Mouse (Mus musculus): ENCODE data around the gene Nprl2. TPM values are rescaled to one million over a fixed set of nuclear protein-coding genes. Genes with fewer than 3 reads are reported as not detected.

Gene Nprl2
- 18.9 TPM for total RNA-seq (2023)

DNA sequence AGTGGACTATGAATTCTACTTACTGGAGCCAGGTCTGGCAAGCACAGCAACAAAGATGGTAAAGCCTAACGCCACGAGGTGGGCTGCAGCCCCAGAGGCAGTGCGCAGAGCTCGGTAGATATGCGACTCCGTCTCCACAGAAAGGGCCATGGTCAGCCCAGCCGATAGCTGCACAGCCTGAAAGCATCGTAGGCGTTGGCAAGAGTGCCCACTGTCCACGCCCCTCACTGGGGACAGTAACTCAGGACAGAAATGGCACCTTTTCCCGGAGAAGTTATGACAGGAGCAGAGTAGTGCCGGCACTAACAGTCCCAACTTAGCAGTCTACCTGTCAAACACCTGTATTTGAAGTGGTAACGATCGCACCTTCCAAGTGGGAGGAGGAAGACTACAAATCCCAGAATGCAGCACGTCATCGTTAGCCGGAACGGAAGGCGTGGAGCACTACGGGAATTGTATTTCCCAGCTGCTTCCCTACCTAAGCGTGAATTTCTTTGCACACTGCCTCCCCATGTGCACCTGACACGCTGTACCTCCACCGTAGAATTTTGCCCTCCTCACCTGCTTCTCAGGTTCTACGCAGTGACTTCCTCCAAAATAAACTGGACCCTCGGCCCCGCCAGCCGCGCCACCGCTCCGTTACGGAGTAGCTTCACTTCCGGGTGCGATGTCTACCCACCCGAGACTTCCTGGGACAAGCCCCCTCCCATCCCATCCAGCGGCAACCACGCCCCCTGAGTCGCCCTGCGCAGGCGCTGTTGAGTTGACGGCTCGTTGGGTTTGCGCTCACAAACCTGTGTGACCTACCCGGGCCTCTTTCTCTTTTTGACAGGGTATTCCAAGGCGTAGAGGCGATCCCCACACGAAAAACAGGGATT lies at the start of gene Nprl2, which contains the start of gene Cyb561d2:
Gene Nprl2 (plus strand): TSS at position 753 of the 878 bp plus-strand sequence.
Gene Cyb561d2 (minus strand): TSS at position 720 of the 878 bp plus-strand sequence.

DNA sequence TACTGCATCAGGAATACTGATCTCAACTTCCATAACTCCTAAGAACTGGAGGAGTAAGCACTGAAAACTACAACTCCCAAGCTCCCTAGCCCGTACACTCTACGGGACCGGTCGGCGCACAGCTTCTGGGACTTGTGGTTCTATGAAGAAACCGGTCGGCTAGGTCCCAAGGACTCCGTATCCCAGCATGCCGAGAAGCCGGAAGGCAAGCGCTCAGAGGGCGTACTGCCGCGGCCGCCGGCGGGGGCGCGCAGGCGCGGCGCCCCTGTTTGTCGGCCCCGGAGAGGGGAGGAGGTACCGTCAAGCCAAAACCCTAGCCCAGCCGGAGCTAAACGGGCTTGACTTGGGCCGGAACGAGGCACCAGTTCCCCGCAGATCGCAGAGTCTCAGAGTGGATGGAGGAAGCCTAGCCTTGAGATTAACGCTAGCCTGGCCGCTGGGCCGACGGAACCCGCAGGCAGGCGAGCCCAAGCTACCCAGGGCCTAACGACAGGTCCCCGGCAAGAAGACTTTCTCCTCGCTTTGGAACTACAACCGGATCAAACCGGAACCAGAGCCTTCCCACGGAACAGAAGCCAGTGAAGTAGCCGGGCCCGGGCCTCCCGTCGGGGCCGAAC lies 8.1 kb upstream of the Nprl2 start, which contains the start of gene Tmem115:
Gene Tmem115 (plus strand): TSS at position 155 of the 617 bp plus-strand sequence.

DNA sequence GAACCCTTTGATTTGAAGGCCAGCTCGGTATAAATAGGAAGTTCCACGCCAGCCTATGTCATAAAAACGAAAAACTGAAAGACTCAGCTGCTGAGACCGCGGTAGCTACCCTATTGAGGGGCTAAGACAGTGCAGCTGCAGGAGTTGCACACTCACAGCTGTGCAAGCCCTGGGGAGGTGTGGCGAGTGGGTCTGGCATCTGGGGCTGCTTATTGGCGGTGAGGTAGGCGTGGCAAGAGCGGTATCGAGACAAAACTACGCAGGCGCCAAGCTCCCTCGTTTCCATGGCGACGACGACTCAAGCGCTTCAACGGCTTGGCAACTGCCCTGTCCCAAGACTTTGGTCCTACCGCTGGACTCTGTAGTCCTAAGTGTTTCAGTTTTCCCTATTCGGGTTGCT lies 5.0 kb downstream of the Nprl2 start, which contains the start of gene Zmynd10:
Gene Zmynd10 (plus strand): TSS at position 273 of the 400 bp plus-strand sequence.

DNA sequence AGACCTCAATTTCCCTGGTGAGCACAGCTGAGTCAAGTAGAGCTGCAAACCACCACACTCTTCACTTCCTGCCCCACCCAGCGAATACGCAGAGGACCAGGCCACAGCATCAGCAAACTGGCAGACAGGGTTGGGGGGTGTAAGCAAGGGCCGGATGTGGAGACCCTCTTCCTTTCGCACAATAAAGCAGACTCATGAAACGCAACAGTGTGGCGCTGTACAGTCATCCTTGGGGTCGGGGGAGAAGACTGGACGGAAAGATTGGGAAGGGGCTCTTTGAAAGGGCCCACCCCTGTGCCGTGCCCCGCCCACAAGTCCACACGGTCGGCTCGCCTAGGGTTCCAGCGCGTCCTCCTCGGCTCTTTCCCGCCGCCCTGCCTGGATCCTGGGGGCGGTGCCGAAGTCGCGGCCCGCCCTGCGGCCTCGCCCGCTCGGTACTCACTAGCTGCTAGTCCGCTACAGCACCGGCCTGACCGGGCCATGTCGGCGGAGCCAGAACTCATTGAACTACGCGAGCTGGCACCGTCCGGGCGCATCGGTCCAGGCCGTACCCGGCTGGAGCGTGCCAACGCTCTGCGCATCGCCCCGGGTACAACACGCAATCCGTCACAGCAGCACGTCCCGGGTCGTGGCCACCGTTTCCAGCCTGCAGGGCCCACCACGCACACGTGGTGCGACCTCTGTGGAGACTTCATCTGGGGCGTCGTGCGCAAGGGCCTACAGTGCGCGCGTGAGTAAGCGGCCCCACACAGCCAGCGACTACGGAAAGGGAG lies 9.3 kb downstream of the Nprl2 start, which contains the start of gene Rassf1:
Gene Rassf1 (plus strand): TSS at position 439 of the 773 bp plus-strand sequence.

DNA sequence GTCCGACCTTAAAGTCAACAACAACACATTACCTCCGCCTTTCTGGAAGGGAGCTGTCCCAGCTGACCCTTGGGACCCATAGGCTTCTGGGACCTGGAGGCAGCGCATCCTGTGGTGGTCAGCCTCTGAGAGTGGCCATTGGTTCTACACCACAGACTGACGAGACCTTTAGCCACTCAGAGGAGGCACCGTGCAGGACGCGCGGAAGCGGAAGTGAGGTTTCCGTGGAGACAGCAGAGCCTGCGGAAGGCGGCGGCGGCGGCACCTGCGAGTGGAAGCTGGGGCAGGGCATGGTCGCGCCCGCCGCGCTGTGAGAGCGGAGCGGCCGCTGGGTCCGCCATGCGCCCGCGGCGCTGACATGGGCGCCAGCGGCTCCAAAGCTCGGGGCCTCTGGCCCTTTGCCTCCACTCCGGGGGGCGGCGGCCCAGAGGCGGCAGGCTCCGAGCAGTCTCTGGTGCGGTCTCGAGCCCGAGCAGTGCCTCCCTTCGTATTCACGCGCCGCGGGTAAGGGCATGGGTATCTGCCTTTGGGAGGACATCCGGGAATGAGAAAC lies 21.1 kb downstream of the Nprl2 start, which contains the start of gene Tusc2:
Gene Tusc2 (plus strand): TSS at position 227 of the 553 bp plus-strand sequence.

DNA sequence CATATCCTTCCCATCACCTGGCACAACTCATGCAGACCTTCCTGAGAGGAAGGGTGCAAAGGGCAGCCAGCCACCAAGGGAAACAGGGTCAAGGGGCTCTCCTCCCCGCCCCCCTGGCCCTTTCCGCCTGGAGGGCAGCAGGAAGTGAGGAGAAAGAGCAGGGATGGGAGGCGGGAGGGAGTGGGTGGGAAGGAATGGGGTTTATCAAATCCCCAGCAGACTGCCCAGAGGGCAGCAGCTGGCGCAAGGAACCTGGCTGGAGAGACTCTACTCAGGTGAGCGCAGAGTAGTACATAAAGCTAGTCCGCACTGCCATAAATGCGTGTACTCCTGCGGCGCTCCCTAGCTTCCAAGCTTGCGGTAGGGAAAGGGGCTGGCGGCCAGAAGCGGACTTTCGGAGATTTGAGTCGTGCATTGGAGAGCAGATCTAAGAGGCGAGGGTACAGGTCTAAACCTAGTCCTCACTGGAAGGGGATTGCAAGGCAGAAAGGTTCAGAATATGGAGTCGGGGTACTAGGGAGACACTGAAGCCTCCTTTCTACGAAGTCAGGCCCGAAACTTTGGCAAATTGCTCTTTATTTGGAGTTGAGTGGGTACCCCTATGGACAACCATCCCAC lies 25.8 kb downstream of the Nprl2 start, which contains the start of gene Hyal2:
Gene Hyal2 (plus strand): TSS at position 244 of the 618 bp plus-strand sequence.

DNA sequence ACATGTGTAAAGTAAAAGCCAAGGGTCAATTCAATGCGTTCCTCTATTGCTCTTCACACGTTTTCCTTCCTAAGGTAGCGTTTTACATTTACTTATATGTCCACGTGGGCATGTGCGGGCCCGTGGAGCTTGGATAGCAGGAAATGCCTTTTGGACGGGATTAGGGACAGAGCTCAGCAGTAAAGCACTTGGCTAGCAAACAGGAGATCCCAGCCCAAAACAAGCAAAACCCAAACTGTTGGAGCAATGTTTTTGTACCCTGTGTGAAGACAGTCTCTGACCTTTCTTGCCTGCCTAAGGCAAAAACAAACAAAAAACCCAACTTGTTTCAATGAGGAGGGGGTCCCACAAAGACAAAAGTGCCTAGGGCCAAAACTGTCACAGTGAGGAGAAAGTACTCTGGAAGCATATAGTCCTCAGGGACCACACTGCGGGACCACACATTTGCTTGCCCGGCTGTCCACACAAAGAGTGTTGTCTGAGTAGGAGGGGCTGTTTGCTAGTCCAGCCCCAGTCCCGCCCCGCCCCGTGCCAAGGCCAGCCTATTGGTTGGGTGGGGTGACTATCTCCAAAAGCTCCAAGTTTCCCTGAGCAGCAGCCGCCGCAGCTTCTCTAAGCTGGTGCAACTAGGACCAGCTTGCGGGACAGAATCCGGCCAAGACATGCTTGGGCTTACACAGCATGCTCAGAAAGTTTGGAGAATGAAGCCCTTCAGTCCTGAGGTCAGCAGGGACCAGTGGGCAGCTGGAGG lies 34.5 kb downstream of the Nprl2 start, which contains the start of gene Hyal1:
Gene Hyal1 (plus strand): TSS at position 571 of the 751 bp plus-strand sequence.

DNA sequence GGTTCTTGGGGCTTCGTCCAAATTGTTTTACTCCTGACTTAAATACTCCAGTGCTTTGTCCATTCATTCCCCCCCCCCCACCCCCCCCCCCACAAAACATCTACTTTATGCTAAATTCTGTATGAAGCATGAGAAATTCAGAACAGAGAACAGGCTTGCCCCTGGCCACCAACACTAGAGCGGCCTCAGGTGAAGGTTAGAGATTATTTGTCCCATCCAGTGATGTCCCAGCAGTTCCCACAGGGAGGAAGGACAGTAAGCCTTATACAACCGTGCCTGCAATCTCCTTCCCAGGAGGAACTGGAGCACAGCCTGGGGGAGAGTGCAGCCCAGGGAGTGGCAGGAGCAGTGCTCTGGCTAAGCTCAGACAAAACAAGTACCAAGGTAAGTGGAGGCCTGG lies 36.6 kb downstream of the Nprl2 start, which contains the start of gene Naa80:
Gene Naa80 (plus strand): TSS at position 301 of the 400 bp plus-strand sequence.

DNA sequence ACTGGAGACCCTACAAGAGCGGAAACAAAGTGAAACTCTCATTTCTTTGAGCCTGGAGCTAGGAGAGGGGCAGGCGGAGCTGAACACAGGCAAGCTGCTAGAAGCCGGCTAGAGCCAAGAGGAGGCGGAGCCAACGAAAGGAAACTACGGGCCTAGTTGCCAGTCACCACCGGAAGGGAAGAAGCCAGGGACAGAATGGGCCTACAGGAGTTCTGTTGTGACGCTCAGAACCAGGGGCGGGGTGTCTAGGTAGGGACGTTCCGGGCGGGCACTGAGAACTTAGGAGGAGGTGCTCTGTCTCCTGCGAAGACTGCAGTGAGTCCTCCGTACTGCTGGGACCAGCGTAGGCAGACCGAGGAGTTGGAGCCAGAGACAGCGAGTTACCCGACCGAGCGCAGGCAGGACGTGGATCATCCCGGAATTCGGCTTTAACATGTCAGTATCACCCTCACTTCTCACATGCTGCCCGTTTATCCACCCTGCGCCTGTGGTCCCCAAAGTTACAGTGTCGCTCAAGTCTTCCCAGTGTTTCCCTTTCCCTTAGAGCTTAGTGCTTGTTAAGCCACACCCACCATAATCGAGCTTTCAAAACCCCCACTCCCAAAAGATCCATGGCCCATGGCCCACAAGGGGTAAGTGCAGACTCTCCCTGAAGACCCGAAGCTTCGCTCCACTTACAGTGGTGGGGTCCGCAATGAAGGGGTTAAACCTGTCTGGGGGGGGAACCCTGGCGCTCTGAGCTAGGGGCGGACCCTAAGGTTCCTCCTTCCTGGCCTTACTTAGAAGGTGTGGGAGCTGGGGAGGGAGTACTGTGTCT lies 38.7 kb downstream of the Nprl2 start, which contains the start of gene Hyal3:
Gene Hyal3 (plus strand): TSS at position 318 of the 817 bp plus-strand sequence.

DNA sequence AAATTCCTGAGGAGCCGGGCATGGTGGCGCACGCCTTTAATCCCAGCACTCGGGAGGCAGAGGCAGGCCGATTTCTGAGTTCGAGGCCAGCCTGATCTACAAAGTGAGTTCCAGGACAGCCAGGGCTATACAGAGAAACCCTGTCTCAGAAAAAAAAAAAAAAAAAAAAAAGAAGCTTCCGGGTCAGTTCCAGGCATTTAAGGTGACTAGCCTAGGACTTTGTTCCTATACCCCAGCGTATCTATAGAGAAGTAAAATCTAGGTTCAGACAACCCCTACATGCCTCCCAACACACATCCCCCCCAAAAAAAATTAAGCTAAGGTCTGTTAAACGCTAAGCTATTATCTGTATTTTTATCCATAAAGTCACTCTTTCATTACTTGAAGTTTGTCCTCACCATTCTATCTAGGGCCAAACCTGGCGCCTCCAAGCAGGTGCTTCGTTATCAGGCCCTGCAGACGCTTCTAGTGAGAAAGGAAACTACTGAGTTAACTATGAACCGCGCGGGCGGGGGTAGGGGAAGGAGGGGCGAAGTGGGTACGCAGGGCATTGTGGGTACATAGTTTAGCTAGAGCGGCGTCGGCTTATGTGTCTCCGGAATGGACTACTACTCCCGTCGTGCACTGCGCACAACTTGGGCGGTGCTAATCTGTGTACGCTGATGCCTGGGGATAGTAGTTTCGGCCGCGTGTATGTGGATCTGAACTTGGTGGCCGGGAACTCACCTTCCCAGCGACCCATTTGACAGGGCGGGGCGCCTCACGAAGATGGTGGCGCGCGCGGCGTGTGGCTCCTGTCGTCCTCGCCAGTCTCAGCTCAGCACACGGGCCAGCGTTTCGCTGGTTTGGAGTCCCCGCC lies 45.2 kb downstream of the Nprl2 start, which contains the start of gene Ifrd2:
Gene Ifrd2 (plus strand): TSS at position 669 of the 859 bp plus-strand sequence.

Other genes with a start within 250 kb of the Nprl2 start
- gene Cish, start 246.2 kb upstream of the Nprl2 start, total RNA-seq (2023) = 22.7 TPM
- 7.8 TPM for gene Hemk1, start 203.9 kb upstream of the Nprl2 start, total RNA-seq (2023)
- gene 6430571L13Rik, start 201.6 kb upstream of the Nprl2 start, total RNA-seq (2023) = 0.41 TPM
- gene Cacna2d2, start 142.6 kb upstream of the Nprl2 start, total RNA-seq (2023) = 0.70 TPM
- 24.4 TPM for gene Tmem115, start 8.3 kb upstream of the Nprl2 start, total RNA-seq (2023)
- gene Cyb561d2, start within 50 bp of the Nprl2 start, total RNA-seq (2023) = 16.0 TPM
- 1.2 TPM for gene Zmynd10, start 5.1 kb downstream of the Nprl2 start, total RNA-seq (2023)
- gene Rassf1, start 9.3 kb downstream of the Nprl2 start, total RNA-seq (2023) = 74.0 TPM
- gene Tusc2, start 21.0 kb downstream of the Nprl2 start, total RNA-seq (2023) = 13.3 TPM
- gene Hyal2, start 25.7 kb downstream of the Nprl2 start, total RNA-seq (2023) = 2.3 TPM
- gene Hyal1, start 34.7 kb downstream of the Nprl2 start, total RNA-seq (2023) = 2.1 TPM
- gene Naa80, start 36.7 kb downstream of the Nprl2 start, total RNA-seq (2023) = 9.5 TPM
- 1.3 TPM for gene Hyal3, start 38.6 kb downstream of the Nprl2 start, total RNA-seq (2023)
- gene Ifrd2, start 45.4 kb downstream of the Nprl2 start, total RNA-seq (2023) = 19.8 TPM
- gene Sema3b, start 67.0 kb downstream of the Nprl2 start, total RNA-seq (2023) = 0.15 TPM
- gene Gnai2, start 93.1 kb downstream of the Nprl2 start, total RNA-seq (2023) = 430 TPM
- gene Slc38a3, start 127.3 kb downstream of the Nprl2 start, total RNA-seq (2023) = not detected
- 2.1 TPM for gene Gnat1, start 137.5 kb downstream of the Nprl2 start, total RNA-seq (2023)
- gene Sema3f, start 168.2 kb downstream of the Nprl2 start, total RNA-seq (2023) = 1.3 TPM
- gene Rbm5, start 228.8 kb downstream of the Nprl2 start, total RNA-seq (2023) = 249 TPM

Data from CD4-positive naive resting alpha-beta T cell, adult 76 days (primary cell).